10 mouse cellular contexts compared by ENCODE assay signal in the genomic region with DNA sequence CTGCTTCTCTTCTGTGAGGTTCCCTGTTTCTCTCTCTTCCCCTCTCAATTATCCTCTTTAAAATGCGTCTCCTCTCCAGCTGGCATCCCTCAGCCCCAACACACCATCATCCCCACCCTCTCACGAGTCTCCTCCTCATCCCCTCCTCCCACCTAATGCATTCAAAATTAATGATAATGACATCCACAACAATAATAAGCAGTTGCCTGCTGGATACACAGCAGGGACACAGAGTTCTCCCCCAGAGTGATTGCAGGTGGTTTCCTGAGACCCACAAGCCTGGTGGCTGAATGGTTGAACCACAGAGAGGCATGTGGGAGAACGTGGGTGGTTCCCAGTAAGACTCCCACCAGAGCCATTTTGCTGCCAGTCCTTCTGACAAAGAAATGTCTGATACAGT.
A peak's percentile ranks its signal among the peaks of the same experiment; 100 is the strongest.
DNase-seq lines count a peak whose midpoint lies in the region; ATAC-seq and TF ChIP-seq lines count a peak whose summit lies in the region.
"Had no signal": no experiment of that assay in that cellular context is flagged by ENCODE, and none has a peak within 500 bp of the region (broad histone marks: within the 10 kb centered on the region; RNA-seq: fewer than 3 reads in every experiment).

No protein-coding gene starts in this region.

- TF ChIP-seq CTCF in hindbrain, postnatal 0 days (IDR thresholded peaks at IDR 0.05; ENCODE audit: low read depth), result no peak
- TF ChIP-seq CTCF in midbrain, postnatal 0 days (IDR thresholded peaks at IDR 0.05), result no peak

- no peaks in the 10 kb centered on the region for H3K9me3 ChIP-seq in hindbrain, embryonic 10.5 days
- H3K9me3 ChIP-seq in hindbrain, postnatal 0 days (ENCODE audit: low read length), result no peaks in the 10 kb centered on the region
- no peaks in the 10 kb centered on the region for H3K9me3 ChIP-seq in midbrain, embryonic 12.5 days
- no peaks in the 10 kb centered on the region for H3K9me3 ChIP-seq in midbrain, postnatal 0 days (ENCODE audit: low read length)
- no peaks in the 10 kb centered on the region for H3K9me3 ChIP-seq in hindbrain, embryonic 16.5 days (ENCODE audit: control insufficient read depth, low read length)
- no peaks in the 10 kb centered on the region for H3K9me3 ChIP-seq in neural tube, embryonic 15.5 days (replicated peaks)

- ATAC-seq in hindbrain, postnatal 0 days, result no peak
- ATAC-seq in midbrain, embryonic 12.5 days (ENCODE audit: low FRiP score, low read depth), result peak; percentile 42; the same call in 1 of the 2 replicates
- no peak for ATAC-seq in midbrain, postnatal 0 days (ENCODE audit: low FRiP score)
- 0 out of 2 replicates have a peak, but pooled peaks have one; percentile 27 for ATAC-seq in hindbrain, embryonic 16.5 days
- peak; percentile 47; the same call in 1 of the 2 replicates for ATAC-seq in neural tube, embryonic 15.5 days (ENCODE audit: low FRiP score)

- no peaks in the 10 kb centered on the region for H3K36me3 ChIP-seq in hindbrain, embryonic 10.5 days
- no peaks in the 10 kb centered on the region for H3K36me3 ChIP-seq in hindbrain, postnatal 0 days (ENCODE audit: insufficient read depth, low read length)
- H3K36me3 ChIP-seq in midbrain, embryonic 12.5 days, result no peaks in the 10 kb centered on the region
- no peaks in the 10 kb centered on the region for H3K36me3 ChIP-seq in midbrain, postnatal 0 days (ENCODE audit: insufficient read depth, low read length)
- no peaks in the 10 kb centered on the region for H3K36me3 ChIP-seq in hindbrain, embryonic 16.5 days (ENCODE audit: control insufficient read depth, insufficient read depth, low read length)
- H3K36me3 ChIP-seq in neural tube, embryonic 15.5 days, result no peaks in the 10 kb centered on the region

- H3K4me3 ChIP-seq in hindbrain, embryonic 10.5 days, result no peak overlapping the region
- H3K4me3 ChIP-seq in hindbrain, postnatal 0 days (ENCODE audit: low read length), result no peak overlapping the region
- no peak overlapping the region for H3K4me3 ChIP-seq in midbrain, embryonic 12.5 days
- no peak overlapping the region for H3K4me3 ChIP-seq in midbrain, postnatal 0 days (ENCODE audit: low read depth, low read length)
- H3K4me3 ChIP-seq in hindbrain, embryonic 16.5 days (ENCODE audit: low read length), result no peak overlapping the region
- H3K4me3 ChIP-seq in neural tube, embryonic 15.5 days (replicated peaks), result no peak overlapping the region

- DNase-seq in hindbrain, embryonic 10.5 days (ENCODE audit: low spot score), result no peak
- no peak for DNase-seq in hindbrain, postnatal 0 days (ENCODE audit: low spot score)
- DNase-seq in midbrain, postnatal 0 days (ENCODE audit: low spot score), result no peak
- no peak for DNase-seq in left cerebral cortex, adult 11 months (ENCODE audit: low spot score)
- no peak for DNase-seq in heart, postnatal 14 days
- DNase-seq: thymus, adult 18-20 months had no signal

- no peak overlapping the region for H3K9ac ChIP-seq in hindbrain, postnatal 0 days (replicated peaks; ENCODE audit: low read length)
- no peak overlapping the region for H3K9ac ChIP-seq in midbrain, embryonic 12.5 days (replicated peaks)
- H3K9ac ChIP-seq in midbrain, postnatal 0 days (replicated peaks; ENCODE audit: low read length, poor library complexity, severe bottlenecking), result no peak overlapping the region
- no peak overlapping the region for H3K9ac ChIP-seq in hindbrain, embryonic 16.5 days (ENCODE audit: low read depth, low read length)
- no peak overlapping the region for H3K9ac ChIP-seq in neural tube, embryonic 15.5 days (replicated peaks)
- H3K9ac ChIP-seq: liver, embryonic 14.5 days had no signal

- intact Hi-C loops in heart, postnatal 14 days (cut with DNase I), result no loop called here

- peaks cover 9% of the 10 kb centered on the region for H3K4me1 ChIP-seq in hindbrain, embryonic 10.5 days (replicated peaks)
- no peaks in the 10 kb centered on the region for H3K4me1 ChIP-seq in hindbrain, postnatal 0 days (ENCODE audit: insufficient read depth, low read length)
- peaks cover 10% of the 10 kb centered on the region; the same call in 1 of the 2 replicates for H3K4me1 ChIP-seq in midbrain, embryonic 12.5 days
- H3K4me1 ChIP-seq in midbrain, postnatal 0 days (ENCODE audit: insufficient read depth, low read length), result no peaks in the 10 kb centered on the region
- no peaks in the 10 kb centered on the region for H3K4me1 ChIP-seq in hindbrain, embryonic 16.5 days (ENCODE audit: control insufficient read depth, insufficient read depth, low read depth, low read length)
- H3K4me1 ChIP-seq in neural tube, embryonic 15.5 days, result peaks cover 11% of the 10 kb centered on the region

- WGBS in hindbrain, embryonic 10.5 days, result 52% methylated on average over 3 of the region's 3 CpGs
- 25% methylated on average over 3 of the region's 3 CpGs for WGBS in hindbrain, postnatal 0 days
- WGBS in midbrain, embryonic 12.5 days, result 44% methylated on average over 3 of the region's 3 CpGs
- WGBS in midbrain, postnatal 0 days, result 35% methylated on average over 3 of the region's 3 CpGs
- WGBS in hindbrain, embryonic 16.5 days, result 19% methylated on average over 3 of the region's 3 CpGs
- WGBS in neural tube, embryonic 15.5 days, result 23% methylated on average over 3 of the region's 3 CpGs

- H3K4me2 ChIP-seq in hindbrain, postnatal 0 days (ENCODE audit: low read depth, low read length), result no peak overlapping the region
- H3K4me2 ChIP-seq in midbrain, embryonic 12.5 days (replicated peaks), result no peak overlapping the region
- no peak overlapping the region for H3K4me2 ChIP-seq in midbrain, postnatal 0 days (ENCODE audit: low read depth, low read length, poor library complexity, severe bottlenecking)
- H3K4me2 ChIP-seq in hindbrain, embryonic 16.5 days (ENCODE audit: low read length), result no peak overlapping the region
- no peak overlapping the region for H3K4me2 ChIP-seq in neural tube, embryonic 15.5 days

- no peaks in the 10 kb centered on the region for H3K27me3 ChIP-seq in hindbrain, embryonic 10.5 days (ENCODE audit: insufficient read depth, poor library complexity, severe bottlenecking)
- H3K27me3 ChIP-seq in hindbrain, postnatal 0 days (ENCODE audit: insufficient read depth, low read length), result no peaks in the 10 kb centered on the region
- no peaks in the 10 kb centered on the region for H3K27me3 ChIP-seq in midbrain, embryonic 12.5 days
- H3K27me3 ChIP-seq in midbrain, postnatal 0 days (ENCODE audit: insufficient read depth, low read length), result no peaks in the 10 kb centered on the region
- H3K27me3 ChIP-seq in hindbrain, embryonic 16.5 days (replicated peaks; ENCODE audit: control insufficient read depth, insufficient read depth, low read length), result no peaks in the 10 kb centered on the region
- H3K27me3 ChIP-seq in neural tube, embryonic 15.5 days (replicated peaks), result no peaks in the 10 kb centered on the region

- 0 out of 2 replicates have a peak overlapping the region, but pooled peaks have one; percentile 54 for H3K27ac ChIP-seq in hindbrain, embryonic 10.5 days
- H3K27ac ChIP-seq in hindbrain, postnatal 0 days, result no peak overlapping the region
- no peak overlapping the region for H3K27ac ChIP-seq in midbrain, embryonic 12.5 days (replicated peaks)
- no peak overlapping the region for H3K27ac ChIP-seq in midbrain, postnatal 0 days (ENCODE audit: low read depth, low read length)
- no peak overlapping the region for H3K27ac ChIP-seq in hindbrain, embryonic 16.5 days (ENCODE audit: low read depth, low read length)
- H3K27ac ChIP-seq in neural tube, embryonic 15.5 days (replicated peaks), result 0 out of 2 replicates have a peak overlapping the region, but pooled peaks have one; percentile 28
- H3K27ac ChIP-seq: liver, embryonic 14.5 days had no signal

Comparison
In these comparisons a context has a peak if more than half of its experiments do, and no peak if none do; other contexts are left out.
1. H3K27ac ChIP-seq: peak in hindbrain, embryonic 10.5 days (single experiment) and neural tube, embryonic 15.5 days (single experiment); none in hindbrain, postnatal 0 days (single experiment), midbrain, embryonic 12.5 days (single experiment), midbrain, postnatal 0 days (single experiment) and hindbrain, embryonic 16.5 days (single experiment).
2. ATAC-seq: peak in midbrain, embryonic 12.5 days (single experiment), hindbrain, embryonic 16.5 days (single experiment) and neural tube, embryonic 15.5 days (single experiment); none in hindbrain, postnatal 0 days (single experiment) and midbrain, postnatal 0 days (single experiment).